Mouse (Mus musculus) hindbrain, embryonic 14.5 days (tissue): Measurements from ENCODE around the gene Tbpl1. TPM values are rescaled to one million over a fixed set of nuclear protein-coding genes. Genes with fewer than 3 reads are reported as not detected.

Experiments used
- ATAC-seq: fragments of 200-750 bp; cut with Nextera tagmentation; 2 replicates; pipeline ENCODE4 v1.8.0; 2017; ENCODE audit warnings: moderate number of reproducible peaks, mild to moderate bottlenecking, moderate TSS enrichment, moderate library complexity; ENCODE audit not compliant: low FRiP score
- DNase-seq: peaks from one replicate; pipeline ENCODE4 v3.0.0-alpha.2; 2015; ENCODE audit warnings: low spot score
- H3K27ac ChIP-seq: fragments of 300-500 bp; sonication (generic); 2 replicates; pipeline ENCODE4 v1.5.1; 2014; ENCODE audit warnings: mild to moderate bottlenecking, moderate library complexity
- H3K27me3 ChIP-seq: fragments of 300-500 bp; sonication (generic); 2 replicates; pipeline ENCODE4 v1.6.1; 2014; ENCODE audit warnings: mild to moderate bottlenecking, low read length, mixed read lengths; ENCODE audit not compliant: control insufficient read depth, insufficient read depth
- H3K36me3 ChIP-seq: fragments of 300-500 bp; sonication (generic); replicated peaks from 2 replicates; pipeline ENCODE4 v1.6.1; 2014; ENCODE audit not compliant: control insufficient read depth, insufficient read depth
- H3K4me1 ChIP-seq: fragments of 300-500 bp; sonication (generic); replicated peaks from 2 replicates; pipeline ENCODE4 v1.6.1; 2014; ENCODE audit warnings: antibody characterized with exemption, low read length, mixed read lengths; ENCODE audit not compliant: control insufficient read depth, insufficient read depth
- H3K4me2 ChIP-seq: fragments of 300-500 bp; sonication (generic); replicated peaks from 2 replicates; pipeline ENCODE4 v1.6.1; 2014; ENCODE audit warnings: mild to moderate bottlenecking, moderate library complexity
- H3K4me3 ChIP-seq: fragments of 300-500 bp; sonication (generic); replicated peaks from 2 replicates; pipeline ENCODE4 v1.5.1; 2014; ENCODE audit warnings: mild to moderate bottlenecking, low read length
- H3K9ac ChIP-seq: fragments of 300-500 bp; sonication (generic); 2 replicates; pipeline ENCODE4 v1.6.1; 2014
- H3K9me3 ChIP-seq: fragments of 300-500 bp; sonication (generic); 2 replicates; pipeline ENCODE4 v1.6.1; 2016; ENCODE audit warnings: low read length; ENCODE audit not compliant: control insufficient read depth
- WGBS: fragments of 180-500 bp; shearing (Covaris S2); extraction: QIAGEN DNeasy Blood & Tissue Kit; methylation state at CpG from one replicate; pipeline ENCODE4 v1.1.7; 2014; 5-methylcytosine and 5-hydroxymethylcytosine counted together
- polyA plus RNA-seq: library from polyadenylated mRNA; unstranded; fragments of >200 nt; fragmentation: Nextera tagmentation; extraction: Ambion mirVana; gene quantifications from 2 replicates; pipeline ENCODE4 v1.2.1, GENCODE M21; 2014

The Tbpl1 gene
- polyA plus RNA-seq, 1 experiment from 2014 or later = 90.5 TPM

DNA sequence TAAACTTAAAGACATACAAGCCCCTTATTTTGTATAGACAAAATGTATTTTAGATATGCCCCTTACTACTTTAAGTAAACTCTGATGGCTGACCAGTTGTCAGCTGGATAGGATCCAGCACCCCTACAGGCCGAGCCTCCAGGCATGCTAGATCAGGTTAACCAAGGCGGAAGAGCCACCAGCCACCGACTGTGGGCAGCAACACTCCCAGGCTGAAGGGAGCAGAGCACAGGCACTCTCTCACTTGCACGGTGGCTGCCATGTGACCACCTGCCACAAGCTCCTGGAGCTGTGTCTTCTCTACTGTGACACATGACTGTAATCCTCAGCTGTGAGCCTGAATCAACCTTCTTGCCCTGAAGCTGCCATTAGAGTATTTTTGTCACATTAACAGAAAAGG lies 13.3 kb downstream of the Tbpl1 start:
- Histone ChIP-seq H3K4me1 (no peaks in the 10 kb centered on the region), H3K4me2 (no peak overlapping the region), H3K27me3 (no peaks in the 10 kb centered on the region), H3K4me3 (no peak overlapping the region), H3K36me3 (no peaks in the 10 kb centered on the region), H3K9ac (no peak overlapping the region), H3K9me3 (no peaks in the 10 kb centered on the region), H3K27ac (no peak overlapping the region)
- DNase-seq (no peak), ATAC-seq (no peak)
- WGBS = 42% methylated on average over 4 of the region's 4 CpGs

- no peak overlapping the region for H3K4me2 ChIP-seq
- WGBS = 74% methylated on average over 4 of the region's 4 CpGs
- no peaks in the 10 kb centered on the region for H3K4me1 ChIP-seq
- ATAC-seq = no peak
- H3K4me3 ChIP-seq = no peak overlapping the region
- peak; percentile 70 for DNase-seq
- H3K9ac ChIP-seq = no peak overlapping the region
- peaks cover 8% of the 10 kb centered on the region for H3K36me3 ChIP-seq
- no peak overlapping the region for H3K27ac ChIP-seq
- no peaks in the 10 kb centered on the region for H3K9me3 ChIP-seq
- no peaks in the 10 kb centered on the region for H3K27me3 ChIP-seq
Measured at GRCm38 (mm10) chr10:22714520-22714919, 17.2 kb downstream of the Tbpl1 start.

GRCm38 (mm10) chr10:22712955-22713354 lies 18.8 kb downstream of the Tbpl1 start:
- no peak for ATAC-seq
- H3K27me3 ChIP-seq = no peaks in the 10 kb centered on the region

GRCm38 (mm10) chr10:22710173-22710777 lies 21.5 kb downstream of the Tbpl1 start:
- Histone ChIP-seq H3K9ac (no peak overlapping the region), H3K4me2 (no peak overlapping the region), H3K27ac (no peak overlapping the region), H3K27me3 (no peaks in the 10 kb centered on the region), H3K4me1 (no peaks in the 10 kb centered on the region), H3K4me3 (no peak overlapping the region), H3K9me3 (no peaks in the 10 kb centered on the region), H3K36me3 (peaks cover 50% of the 10 kb centered on the region)
- DNase-seq (no peak), ATAC-seq (no peak)
- WGBS = 76% methylated on average over 13 of the region's 13 CpGs

More at GRCm38 (mm10) chr10:22712955-22713354, 18.8 kb downstream of the Tbpl1 start:
- no peak for DNase-seq
- H3K27ac ChIP-seq = no peak overlapping the region
- H3K4me3 ChIP-seq = no peak overlapping the region
- H3K36me3 ChIP-seq = peaks cover 24% of the 10 kb centered on the region
- no peak overlapping the region for H3K4me2 ChIP-seq
- H3K9me3 ChIP-seq = no peaks in the 10 kb centered on the region
- 82% methylated on average over 2 of the region's 2 CpGs for WGBS
- no peak overlapping the region for H3K9ac ChIP-seq
- H3K4me1 ChIP-seq = no peaks in the 10 kb centered on the region

GRCm38 (mm10) chr10:22708190-22708843 lies 23.4 kb downstream of the Tbpl1 start:
- peaks cover 66% of the 10 kb centered on the region for H3K36me3 ChIP-seq

DNA sequence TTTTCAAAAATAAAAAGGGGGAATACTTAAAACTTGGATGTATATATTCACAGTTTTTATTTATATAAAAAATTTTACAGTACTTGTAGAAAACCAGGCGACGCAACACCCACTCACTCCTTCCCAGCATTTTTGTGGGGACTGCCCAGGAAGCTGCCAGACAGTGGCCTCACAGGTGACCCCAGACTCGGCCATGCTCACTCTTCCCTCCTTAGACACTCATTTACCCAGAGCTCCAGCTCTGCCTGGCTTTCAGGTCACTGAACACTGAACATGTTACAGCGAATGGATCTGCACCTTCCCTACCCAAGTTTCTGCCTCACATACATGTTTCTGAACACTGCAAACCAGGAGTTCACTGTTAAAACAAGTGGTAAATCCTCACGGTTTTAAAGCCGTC lies 27.9 kb downstream of the Tbpl1 start:
- H3K9ac ChIP-seq = no peak overlapping the region
- H3K27me3 ChIP-seq = no peaks in the 10 kb centered on the region
- no peak overlapping the region for H3K4me2 ChIP-seq
- 86% methylated on average over 6 of the region's 6 CpGs for WGBS
- no peak overlapping the region for H3K27ac ChIP-seq
- peaks cover 70% of the 10 kb centered on the region for H3K36me3 ChIP-seq
- DNase-seq (no peak), ATAC-seq (no peak)
- no peaks in the 10 kb centered on the region for H3K4me1 ChIP-seq
- no peaks in the 10 kb centered on the region for H3K9me3 ChIP-seq
- H3K4me3 ChIP-seq = no peak overlapping the region

More at GRCm38 (mm10) chr10:22708190-22708843, 23.4 kb downstream of the Tbpl1 start:
- no peaks in the 10 kb centered on the region for H3K9me3 ChIP-seq
- no peak for ATAC-seq
- no peak overlapping the region for H3K4me3 ChIP-seq
- H3K4me1 ChIP-seq = no peaks in the 10 kb centered on the region
- no peaks in the 10 kb centered on the region for H3K27me3 ChIP-seq
- no peak for DNase-seq
- no peak overlapping the region for H3K9ac ChIP-seq
- WGBS = 95% methylated on average over 7 of the region's 7 CpGs
- H3K27ac ChIP-seq = no peak overlapping the region
- no peak overlapping the region for H3K4me2 ChIP-seq

GRCm38 (mm10) chr10:22701485-22702315 lies 30.0 kb downstream of the Tbpl1 start:
- Histone ChIP-seq H3K9me3 (no peaks in the 10 kb centered on the region), H3K4me2 (no peak overlapping the region), H3K27ac (no peak overlapping the region), H3K27me3 (no peaks in the 10 kb centered on the region), H3K36me3 (peaks cover 49% of the 10 kb centered on the region), H3K4me1 (no peaks in the 10 kb centered on the region), H3K9ac (no peak overlapping the region), H3K4me3 (no peak overlapping the region)
- no peak for ATAC-seq
- 85% methylated on average over 12 of the region's 12 CpGs for WGBS
- DNase-seq = no peak

DNA sequence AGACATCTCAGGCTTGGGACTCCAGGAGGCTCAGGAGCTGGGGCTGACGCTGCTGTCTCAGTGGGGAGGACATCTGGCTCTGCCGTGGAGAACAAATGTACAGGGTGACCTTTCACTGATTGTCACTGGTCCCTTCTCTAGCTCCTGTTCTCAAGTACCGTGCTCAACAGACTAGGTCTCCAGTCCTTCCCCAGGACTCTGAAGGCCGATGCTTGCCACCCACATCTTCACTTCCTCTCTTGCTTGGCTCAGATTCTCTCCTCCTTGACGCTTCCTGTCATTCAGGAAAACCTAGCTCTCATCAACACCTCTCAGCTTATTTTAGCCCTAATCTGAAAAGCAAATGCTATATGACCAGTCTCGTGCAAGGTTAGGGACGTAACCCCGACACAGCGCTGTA lies 31.0 kb downstream of the Tbpl1 start:
- Histone ChIP-seq H3K4me3 (no peak overlapping the region), H3K9ac (no peak overlapping the region), H3K9me3 (no peaks in the 10 kb centered on the region), H3K36me3 (peaks cover 39% of the 10 kb centered on the region), H3K27ac (no peak overlapping the region), H3K27me3 (no peaks in the 10 kb centered on the region), H3K4me1 (no peaks in the 10 kb centered on the region), H3K4me2 (no peak overlapping the region)
- ATAC-seq (no peak), DNase-seq (no peak)
- 85% methylated on average over 9 of the region's 9 CpGs for WGBS
